Mouse (Mus musculus): ENCODE results near the gene Glb1l. TPM values are rescaled to one million over a fixed set of nuclear protein-coding genes. Genes with fewer than 3 reads are reported as not detected.
A peak's percentile ranks its signal among the peaks of the same experiment; 100 is the strongest.
"Not testable (repeated sequence)": the region's sequence is repeated elsewhere in the genome, so short reads cannot be mapped to it uniquely, and the experiment has no call there.

The Glb1l gene
- polyA plus RNA-seq, 1 experiment from 2014 or later: 4.5 TPM

DNA sequence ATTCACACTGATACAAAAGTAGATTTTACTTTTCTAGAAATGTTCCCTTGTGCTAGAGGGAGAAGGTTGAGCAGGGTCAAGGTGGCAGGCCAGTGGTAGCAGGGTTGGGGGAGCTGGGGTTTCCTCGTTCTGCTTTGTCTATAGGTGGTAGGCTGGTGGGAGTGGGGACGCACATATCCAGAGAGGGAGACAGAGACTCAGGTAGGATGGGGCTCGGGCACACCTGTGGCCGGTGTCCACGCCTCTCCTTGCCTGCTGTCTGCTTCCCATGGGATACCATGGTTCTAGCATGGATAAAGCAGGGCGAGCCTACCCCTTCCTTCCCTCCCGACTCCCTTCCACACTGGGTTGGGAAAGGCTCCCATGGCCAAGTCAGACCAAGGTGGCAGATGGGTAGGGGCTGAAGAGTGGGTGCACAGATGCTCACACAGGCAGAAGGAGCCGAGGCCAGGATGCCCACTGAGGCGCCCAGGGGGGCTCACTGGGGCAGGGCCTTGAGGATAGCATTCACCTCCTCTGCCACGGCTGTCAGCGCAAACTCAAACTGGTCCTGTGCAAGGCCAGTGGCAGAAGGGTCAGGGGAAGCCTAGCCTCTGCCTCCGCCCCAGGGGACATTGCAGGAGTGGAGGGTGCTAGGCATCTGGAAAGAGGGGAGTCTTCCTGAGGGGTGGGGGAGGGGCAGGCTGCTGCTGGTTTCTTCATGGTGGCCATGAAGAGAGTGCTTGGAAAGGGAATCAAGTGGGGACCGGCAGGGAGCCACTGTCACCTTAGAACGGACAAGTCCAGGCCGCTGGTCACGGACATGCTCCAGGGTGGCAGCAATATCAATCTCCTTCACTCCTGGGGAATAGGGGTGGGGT lies 36.7 kb upstream of the Glb1l start:
- no peak for ATAC-seq (ENCODE audit: insufficient read depth)
- Histone ChIP-seq H3K27ac (replicated peaks) (no peak overlapping the region), H3K9me3 (replicated peaks) (no peaks in the 10 kb centered on the region), H3K27me3 (0 out of 2 replicates have a peak, but pooled peaks cover 2% of the 10 kb centered on the region), H3K4me1 (replicated peaks) (peaks cover 30% of the 10 kb centered on the region), H3K36me3 (replicated peaks) (peaks cover 18% of the 10 kb centered on the region), H3K4me2 (no peak overlapping the region), H3K4me3 (replicated peaks) (no peak overlapping the region), H3K9ac (no peak overlapping the region)
- WGBS (ENCODE audit: insufficient replicate concordance): 78% methylated on average over 16 of the region's 16 CpGs

DNA sequence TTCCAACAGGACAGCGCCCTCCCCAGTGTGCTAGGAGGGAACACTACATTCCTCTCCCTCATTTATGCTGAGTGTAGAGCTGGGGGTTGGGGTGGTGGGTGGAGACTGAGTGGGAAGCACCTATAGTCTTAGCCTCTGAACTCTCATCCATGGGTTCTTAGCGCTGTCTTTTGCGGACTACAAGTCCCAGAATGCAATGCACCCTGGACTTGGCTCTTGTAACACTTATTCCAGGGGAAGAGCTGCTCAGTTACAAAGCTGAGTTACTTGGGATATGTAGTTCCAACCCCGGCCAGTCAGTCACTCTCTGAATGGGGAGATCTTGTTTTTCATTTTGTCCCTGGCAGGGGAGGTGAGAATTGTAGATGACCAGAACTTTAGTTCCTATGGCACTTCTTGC lies 34.2 kb upstream of the Glb1l start:
- peak; percentile 29 for ATAC-seq (ENCODE audit: insufficient read depth)
- Histone ChIP-seq H3K27me3 (no peaks in the 10 kb centered on the region), H3K36me3 (replicated peaks) (peaks cover 32% of the 10 kb centered on the region), H3K9ac (no peak overlapping the region), H3K4me3 (replicated peaks) (no peak overlapping the region), H3K4me1 (replicated peaks) (peaks cover 18% of the 10 kb centered on the region), H3K27ac (replicated peaks) (no peak overlapping the region), H3K9me3 (replicated peaks) (no peaks in the 10 kb centered on the region), H3K4me2 (no peak overlapping the region)
- WGBS (ENCODE audit: insufficient replicate concordance): 31% methylated on average over 4 of the region's 4 CpGs

DNA sequence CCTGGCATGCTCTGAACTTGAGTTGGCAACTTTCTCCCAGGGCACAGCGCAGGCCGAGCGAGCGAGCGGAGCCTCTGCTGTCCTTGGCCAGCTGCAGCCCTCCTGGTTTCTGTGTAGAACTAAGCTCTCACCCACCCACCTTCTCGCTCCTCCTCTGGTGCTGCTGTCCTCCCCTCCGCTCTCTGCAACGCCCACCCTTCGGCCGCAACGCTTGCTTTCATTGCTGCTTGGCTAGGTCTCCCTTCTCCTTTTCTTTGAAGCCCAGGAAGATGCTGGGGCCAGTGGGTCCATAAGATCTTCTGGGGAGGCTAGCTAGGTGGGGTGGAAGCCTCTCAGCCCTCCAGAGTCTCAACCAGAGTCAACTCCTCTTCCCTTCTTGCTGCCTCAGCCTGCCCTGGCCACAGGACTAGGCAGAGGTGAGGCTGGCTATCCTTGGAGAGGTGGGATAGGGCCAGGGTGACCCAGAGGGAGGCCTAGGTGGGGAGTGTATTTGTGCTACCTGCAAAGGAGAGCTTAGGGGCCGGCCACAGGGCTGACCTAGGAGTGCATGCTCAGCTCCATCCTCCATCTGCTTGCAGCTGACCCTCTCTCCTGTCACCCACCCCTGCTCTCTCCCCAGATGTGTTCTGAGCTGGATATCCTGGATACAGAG lies 33.7 kb upstream of the Glb1l start:
- Histone ChIP-seq H3K27ac (replicated peaks) (no peak overlapping the region), H3K4me2 (no peak overlapping the region), H3K36me3 (replicated peaks) (peaks cover 36% of the 10 kb centered on the region), H3K9me3 (replicated peaks) (no peaks in the 10 kb centered on the region), H3K9ac (no peak overlapping the region), H3K27me3 (no peaks in the 10 kb centered on the region), H3K4me1 (replicated peaks) (peaks cover 18% of the 10 kb centered on the region), H3K4me3 (replicated peaks) (no peak overlapping the region)
- 82% methylated on average over 12 of the region's 12 CpGs for WGBS (ENCODE audit: insufficient replicate concordance)
- no peak; the same call in 1 of the 2 replicates for ATAC-seq (ENCODE audit: insufficient read depth)

DNA sequence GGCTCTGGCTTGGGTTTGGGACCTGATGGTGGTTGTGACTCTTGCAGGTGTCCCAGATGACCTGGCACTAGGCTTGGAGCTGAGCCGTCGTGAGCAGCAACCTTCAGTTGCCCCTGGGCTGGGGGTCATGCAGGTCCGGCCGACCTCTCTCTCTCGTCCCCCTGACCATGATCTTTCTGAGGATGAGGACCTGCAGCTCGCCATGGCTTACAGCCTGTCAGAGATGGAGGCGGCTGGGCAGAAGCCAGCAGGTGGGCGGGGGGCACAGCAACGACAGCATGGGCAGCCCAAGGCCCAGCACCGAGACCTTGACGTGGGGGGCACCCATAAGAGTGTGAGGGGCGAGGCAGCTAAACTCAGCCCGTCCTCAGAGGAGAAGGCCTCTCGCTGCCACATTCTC lies 32.8 kb upstream of the Glb1l start:
- 82% methylated on average over 14 of the region's 14 CpGs for WGBS (ENCODE audit: insufficient replicate concordance)
- Histone ChIP-seq H3K4me3 (replicated peaks) (no peak overlapping the region), H3K27me3 (no peaks in the 10 kb centered on the region), H3K9ac (no peak overlapping the region), H3K27ac (replicated peaks) (no peak overlapping the region), H3K36me3 (replicated peaks) (peaks cover 40% of the 10 kb centered on the region), H3K9me3 (replicated peaks) (no peaks in the 10 kb centered on the region), H3K4me1 (replicated peaks) (peaks cover 26% of the 10 kb centered on the region), H3K4me2 (no peak overlapping the region)
- no peak for ATAC-seq (ENCODE audit: insufficient read depth)

DNA sequence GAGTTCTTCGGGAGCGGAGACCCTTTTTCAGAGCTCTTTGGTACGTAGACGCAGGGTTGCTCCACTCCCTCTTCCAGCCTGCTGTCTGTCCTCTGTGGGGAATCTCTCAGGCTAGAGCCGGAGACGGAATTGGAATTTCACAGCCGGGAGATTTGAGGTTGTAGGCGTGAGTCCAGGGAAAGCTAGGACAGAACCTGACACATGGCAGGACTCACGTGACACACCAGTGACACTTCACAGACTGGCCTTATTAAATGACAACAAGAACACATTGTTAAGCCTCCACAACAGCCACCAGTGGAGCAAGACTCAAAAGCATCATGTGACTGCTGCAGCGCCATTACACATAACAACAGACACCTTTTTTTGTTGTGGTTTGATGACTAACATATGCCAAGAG lies 29.0 kb upstream of the Glb1l start:
- Histone ChIP-seq H3K4me1 (replicated peaks) (peaks cover 51% of the 10 kb centered on the region), H3K27me3 (no peaks in the 10 kb centered on the region), H3K4me2 (no peak overlapping the region), H3K9me3 (replicated peaks) (no peaks in the 10 kb centered on the region), H3K4me3 (replicated peaks) (no peak overlapping the region), H3K9ac (no peak overlapping the region), H3K27ac (replicated peaks) (peak overlapping the region; percentile 15; the same call in 1 of the 2 replicates), H3K36me3 (replicated peaks) (peaks cover 39% of the 10 kb centered on the region)
- no peak for ATAC-seq (ENCODE audit: insufficient read depth)
- 89% methylated on average over 10 of the region's 10 CpGs for WGBS (ENCODE audit: insufficient replicate concordance)

DNA sequence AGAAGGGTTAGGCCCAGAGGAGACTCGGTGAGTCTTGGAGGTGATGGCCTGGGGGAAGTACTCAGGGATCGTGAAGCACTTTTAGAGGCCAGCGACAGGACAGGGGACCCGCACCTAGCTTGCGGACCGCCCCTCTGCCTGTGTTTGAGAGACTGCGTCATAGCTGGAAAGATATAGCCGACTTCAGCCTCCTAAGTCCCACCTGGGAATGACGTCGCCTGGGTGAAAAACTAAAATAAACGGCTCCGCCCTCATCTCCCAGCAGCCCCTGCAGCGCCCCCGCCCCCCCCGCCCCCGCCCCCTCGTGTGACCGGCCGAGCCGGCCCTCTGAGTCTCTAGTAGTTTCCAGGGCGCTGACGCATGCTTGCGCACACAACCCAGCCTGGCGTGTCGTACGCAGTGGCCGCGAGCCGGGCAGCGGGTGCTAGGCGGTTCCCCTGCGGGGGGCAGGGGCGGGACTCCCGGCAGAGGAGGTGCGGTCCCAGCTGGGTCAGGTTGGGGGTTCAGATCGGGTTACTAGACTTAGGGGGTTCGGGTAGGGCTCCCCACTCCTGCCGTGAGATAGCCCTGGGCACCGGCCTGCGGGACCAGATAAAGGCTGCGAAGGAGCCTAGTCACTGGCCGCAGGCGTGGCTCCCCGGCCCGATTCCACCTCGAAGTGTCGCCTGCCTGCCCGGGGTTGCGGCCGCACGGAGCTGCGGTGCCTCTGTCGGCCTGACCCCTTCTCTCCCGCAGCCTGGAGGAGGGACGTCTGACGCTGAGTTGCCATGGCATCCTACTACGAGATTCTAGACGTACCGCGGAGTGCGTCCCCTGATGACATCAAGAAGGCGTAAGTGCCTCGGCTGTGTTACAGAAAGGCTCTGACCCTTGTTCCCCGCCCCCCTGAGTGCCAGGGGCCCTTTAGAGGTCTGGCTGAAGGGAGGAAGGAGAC lies 25.8 kb upstream of the Glb1l start, which contains the start of gene Dnajb2:
TSS of gene Dnajb2 (plus strand) at position 290 of the 934 bp plus-strand sequence.
- peaks cover 20% of the 10 kb centered on the region; the same call in 1 of the 2 replicates for H3K36me3 ChIP-seq (replicated peaks)
- H3K4me2 ChIP-seq: peak within 1 kb of the TSS; percentile 90
- no peaks in the 10 kb centered on the region for H3K9me3 ChIP-seq (replicated peaks)
- 1% methylated on average over 64 of the region's 64 CpGs for WGBS (ENCODE audit: insufficient replicate concordance)
- no peaks in the 10 kb centered on the region; the same call in 1 of the 2 replicates for H3K27me3 ChIP-seq
- H3K9ac ChIP-seq: peak within 1 kb of the TSS; percentile 81
- peak within 1 kb of the TSS; percentile 99 for H3K27ac ChIP-seq (replicated peaks)
- peak within 1 kb of the TSS; percentile 65 for H3K4me3 ChIP-seq (replicated peaks)
- peak; percentile 97 for ATAC-seq (ENCODE audit: insufficient read depth)
- peaks cover 69% of the 10 kb centered on the region for H3K4me1 ChIP-seq (replicated peaks)

DNA sequence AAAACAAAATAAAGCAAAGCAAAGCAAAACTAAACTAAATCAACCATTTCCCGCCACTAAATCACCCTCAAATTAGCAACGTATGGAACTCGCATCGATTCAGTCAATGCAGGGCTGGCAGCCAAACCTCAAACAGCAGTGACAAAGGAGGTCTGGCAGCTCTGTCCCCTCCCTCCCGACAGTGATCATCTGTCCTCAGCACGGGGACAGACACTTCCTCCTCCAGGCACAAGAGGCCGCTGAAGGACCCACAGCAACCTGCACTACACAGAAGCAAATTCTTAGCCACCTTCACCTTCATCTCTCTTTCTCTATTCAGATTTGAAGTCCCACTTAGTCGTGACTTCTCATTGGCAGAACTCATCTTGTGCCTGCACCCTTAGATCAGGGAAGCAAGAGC lies 24.0 kb upstream of the Glb1l start:
- H3K9me3 ChIP-seq (replicated peaks): no peaks in the 10 kb centered on the region
- H3K27ac ChIP-seq (replicated peaks): peak overlapping the region; percentile 99
- no peak for ATAC-seq (ENCODE audit: insufficient read depth)
- H3K36me3 ChIP-seq (replicated peaks): 0 out of 2 replicates have a peak, but pooled peaks cover 7% of the 10 kb centered on the region
- peak overlapping the region; percentile 90 for H3K4me2 ChIP-seq
- peak overlapping the region; percentile 81; the same call in 1 of the 2 replicates for H3K9ac ChIP-seq
- peaks cover 84% of the 10 kb centered on the region for H3K4me1 ChIP-seq (replicated peaks)
- 0% methylated on average over 8 of the region's 8 CpGs for WGBS (ENCODE audit: insufficient replicate concordance)
- no peaks in the 10 kb centered on the region; the same call in 1 of the 2 replicates for H3K27me3 ChIP-seq
- no peak overlapping the region for H3K4me3 ChIP-seq (replicated peaks)

DNA sequence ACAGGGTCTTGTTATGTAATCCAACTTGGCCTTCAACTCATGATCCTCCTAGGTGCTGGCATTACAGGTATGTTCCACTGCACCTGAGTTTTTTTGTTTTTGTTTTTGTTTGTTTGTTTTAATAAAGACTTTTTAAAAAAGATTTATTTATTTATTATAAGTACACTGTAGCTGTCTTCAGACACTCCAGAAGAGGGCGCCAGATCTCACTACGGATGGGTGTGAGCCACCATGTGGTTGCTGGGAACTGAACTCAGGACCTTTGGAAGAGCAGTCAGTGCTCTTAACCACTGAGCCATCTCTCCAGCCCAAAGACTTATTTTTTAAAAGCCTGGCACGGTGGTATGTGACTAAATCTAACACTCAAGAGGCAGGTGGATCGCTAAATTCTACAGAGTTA lies 21.9 kb upstream of the Glb1l start:
- not testable (repeated sequence) for H3K9ac ChIP-seq; H3K9me3 ChIP-seq (replicated peaks); H3K4me2 ChIP-seq; H3K27ac ChIP-seq (replicated peaks); H3K4me3 ChIP-seq (replicated peaks); H3K27me3 ChIP-seq; ATAC-seq (ENCODE audit: insufficient read depth); H3K36me3 ChIP-seq (replicated peaks)
- WGBS (ENCODE audit: insufficient replicate concordance): 70% methylated on average over 4 of the region's 4 CpGs
- H3K4me1 ChIP-seq (replicated peaks): peaks cover 79% of the 10 kb centered on the region

DNA sequence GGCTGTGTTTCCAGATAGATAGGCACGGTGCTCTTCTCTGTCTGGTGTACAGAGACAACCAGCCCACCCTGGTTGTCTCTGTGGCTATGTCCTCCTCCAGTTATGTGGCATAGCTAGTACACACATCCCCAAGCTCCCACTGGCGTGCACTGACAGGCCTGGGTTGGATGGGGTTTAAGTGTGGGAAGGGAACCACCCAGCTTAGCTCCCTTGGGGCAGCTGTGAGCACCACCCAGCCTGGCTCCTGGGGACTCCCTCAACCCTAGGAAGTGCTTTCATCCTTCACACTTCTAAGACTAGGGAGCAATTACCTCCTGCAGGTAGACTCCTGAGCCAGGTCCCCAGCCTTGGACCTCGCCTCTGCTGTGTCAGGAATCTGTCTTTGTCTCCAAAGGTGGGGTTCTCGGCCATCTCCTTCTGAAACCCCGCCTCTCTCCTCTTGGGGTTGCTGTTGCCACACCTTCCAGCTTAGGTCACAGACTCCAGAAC lies 21.1 kb upstream of the Glb1l start, which contains the start of gene A630095N17Rik:
TSS of gene A630095N17Rik (minus strand) at position 439 of the 489 bp plus-strand sequence.
- WGBS (ENCODE audit: insufficient replicate concordance): 64% methylated on average over 5 of the region's 5 CpGs
- no peaks in the 10 kb centered on the region; the same call in 1 of the 2 replicates for H3K27me3 ChIP-seq
- no peak within 1 kb of the TSS for H3K4me3 ChIP-seq (replicated peaks)
- H3K36me3 ChIP-seq (replicated peaks): no peaks in the 10 kb centered on the region
- peaks cover 77% of the 10 kb centered on the region for H3K4me1 ChIP-seq (replicated peaks)
- no peaks in the 10 kb centered on the region for H3K9me3 ChIP-seq (replicated peaks)
- H3K27ac ChIP-seq (replicated peaks): peak within 1 kb of the TSS; percentile 38; the same call in 1 of the 2 replicates
- no peak within 1 kb of the TSS for H3K9ac ChIP-seq
- no peak within 1 kb of the TSS for H3K4me2 ChIP-seq
- no peak for ATAC-seq (ENCODE audit: insufficient read depth)

DNA sequence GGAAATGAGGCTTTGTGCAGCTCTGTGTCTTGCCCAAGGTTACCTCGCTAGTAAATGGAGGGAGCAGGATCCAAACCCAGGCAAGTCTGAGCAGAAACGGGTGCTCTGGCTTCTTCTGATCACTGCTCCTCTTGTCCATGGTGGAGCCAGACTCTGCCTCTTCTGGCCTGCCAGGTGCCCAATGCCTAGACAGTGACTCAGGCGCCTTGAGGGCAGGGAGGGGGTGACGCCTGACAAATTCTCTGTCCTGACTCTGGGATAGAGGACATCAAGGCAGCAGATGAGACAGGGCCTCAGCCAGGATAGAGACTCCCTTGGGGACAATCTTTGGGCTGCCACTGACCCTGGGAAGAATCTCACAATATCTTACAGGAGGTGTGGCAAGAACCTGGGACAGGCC lies 20.6 kb upstream of the Glb1l start:
- H3K36me3 ChIP-seq (replicated peaks): no peaks in the 10 kb centered on the region
- no peaks in the 10 kb centered on the region for H3K9me3 ChIP-seq (replicated peaks)
- 63% methylated on average over 4 of the region's 4 CpGs for WGBS (ENCODE audit: insufficient replicate concordance)
- no peak overlapping the region for H3K4me2 ChIP-seq
- 0 out of 2 replicates have a peak overlapping the region, but pooled peaks have one; percentile 38 for H3K27ac ChIP-seq (replicated peaks)
- no peak overlapping the region for H3K4me3 ChIP-seq (replicated peaks)
- peaks cover 77% of the 10 kb centered on the region for H3K4me1 ChIP-seq (replicated peaks)
- ATAC-seq (ENCODE audit: insufficient read depth): no peak
- H3K9ac ChIP-seq: no peak overlapping the region
- no peaks in the 10 kb centered on the region; the same call in 1 of the 2 replicates for H3K27me3 ChIP-seq
